Mouse (Mus musculus) adrenal gland (tissue): Measurements from ENCODE around the gene Tlcd1.
"Not testable (repeated sequence)": the region's sequence is repeated elsewhere in the genome, so short reads cannot be mapped to it uniquely, and the experiment has no call there.

Experiments used
- intact Hi-C: fragments of 180-260 bp; cut with DNase I; formaldehyde crosslinking; loops from one replicate; pipeline ENCODE4 v1.15.1; 2025

The Tlcd1 gene

DNA sequence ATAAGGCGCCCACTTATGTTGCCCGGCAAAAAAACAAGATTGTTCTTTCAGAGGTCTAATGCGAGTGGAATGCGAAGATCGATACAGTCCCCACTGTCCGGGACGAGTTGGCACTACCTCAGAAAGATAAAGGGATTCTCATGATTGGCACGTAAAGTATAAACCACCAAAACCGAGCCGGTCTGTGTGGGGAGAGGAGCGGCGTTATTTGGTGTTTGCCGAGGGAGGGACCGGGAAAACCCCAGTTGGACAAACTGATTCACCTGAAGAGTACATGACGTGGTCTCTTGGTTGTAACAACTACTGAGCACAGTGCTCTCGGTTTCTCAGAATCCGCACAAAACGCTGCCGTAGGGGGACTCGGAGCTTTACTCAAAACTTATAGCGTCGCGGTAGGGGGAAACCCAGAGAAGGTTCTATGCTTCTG, 407 bp downstream of the Tlcd1 start:
- intact Hi-C loops = loop anchor here (2.0 to 5.0 kb wide), 2 partner anchors 18 to 120 kb away; no protein-coding TSS in a partner anchor

GRCm38 (mm10) chr11:78177437-78177836, 926 bp downstream of the Tlcd1 start:
- intact Hi-C loops = loop anchor here (2.0 to 5.0 kb wide), 2 partner anchors 19 to 120 kb away; no protein-coding TSS in a partner anchor

DNA sequence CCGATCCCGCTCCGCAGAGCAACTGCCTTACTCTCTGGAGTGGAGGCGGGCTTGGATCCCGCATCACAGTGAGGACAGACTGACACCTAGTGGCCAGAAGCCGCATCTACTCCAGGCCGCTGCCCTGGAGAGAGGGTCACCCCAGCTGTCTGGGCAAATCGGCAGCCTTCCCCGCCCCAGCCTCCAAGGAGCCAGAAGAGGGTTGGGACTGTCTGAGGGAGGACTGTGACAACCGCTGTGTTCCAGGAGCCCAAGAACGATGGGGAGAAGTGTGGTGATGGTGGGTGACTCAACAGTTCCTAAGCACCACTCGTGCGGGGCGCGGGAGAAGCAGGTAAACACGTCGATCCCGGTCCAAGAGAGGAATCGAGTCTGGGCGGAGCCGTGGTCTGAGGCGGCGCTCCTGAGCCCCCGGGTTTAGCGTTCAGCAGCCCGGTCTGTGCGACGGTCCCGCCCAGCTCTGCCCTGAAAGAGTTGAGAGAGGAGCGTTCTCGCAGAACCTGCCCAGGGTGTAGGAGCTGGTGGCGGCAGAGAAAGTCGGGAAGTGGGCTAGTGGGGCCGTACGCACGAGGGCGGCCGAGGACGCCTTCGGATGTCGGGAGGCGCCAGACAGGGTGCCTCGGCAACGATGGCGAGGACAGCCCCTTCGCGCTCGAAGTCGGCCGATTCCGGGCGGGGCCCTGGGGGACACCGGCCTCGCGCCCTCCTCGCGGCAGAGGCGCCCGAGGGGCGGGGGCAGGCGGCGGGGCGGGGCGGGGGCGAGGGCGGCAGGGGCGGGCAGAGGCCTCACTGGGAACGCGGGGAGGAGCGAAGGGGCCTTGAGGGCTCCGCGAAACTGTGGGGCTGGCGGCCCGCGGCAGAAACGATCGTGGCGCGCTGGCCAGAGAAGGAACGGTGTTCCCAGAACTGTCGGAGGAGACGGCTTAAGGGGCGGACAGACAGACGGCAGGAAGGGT, 1.7 kb downstream of the Tlcd1 start:
- intact Hi-C loops = loop anchor here (2.0 to 5.0 kb wide), 2 partner anchors 19 to 121 kb away; no protein-coding TSS in a partner anchor

DNA sequence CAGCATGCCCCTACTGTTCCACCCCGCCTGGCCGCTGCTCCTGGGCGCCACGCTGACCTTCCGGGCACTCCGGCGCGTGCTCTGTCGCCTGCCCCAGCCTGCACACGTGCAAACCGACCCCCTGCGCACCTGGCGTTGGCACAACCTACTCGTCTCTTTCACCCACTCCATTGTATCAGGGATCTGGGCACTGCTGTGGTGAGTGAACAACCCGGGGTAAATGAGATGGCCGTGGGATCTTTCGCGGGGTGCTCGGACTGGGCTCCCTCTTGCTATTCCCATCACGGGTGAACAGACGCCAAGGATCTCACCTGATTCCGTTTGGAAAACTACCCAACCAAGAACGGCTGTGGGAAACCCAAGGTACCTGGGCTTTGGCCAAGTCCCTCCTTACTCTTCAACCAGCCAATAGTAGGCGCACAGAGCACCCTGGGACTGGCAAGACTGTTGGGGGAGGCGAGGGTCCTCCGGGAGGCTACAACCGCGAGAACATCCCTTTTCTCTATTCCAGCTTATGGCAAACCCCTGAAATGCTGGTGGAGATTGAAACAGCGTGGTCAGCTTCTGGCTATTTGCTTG, 2.4 kb downstream of the Tlcd1 start:
- intact Hi-C loops = loop anchor here (5.0 kb wide), 1 partner anchor 122 kb away; no protein-coding TSS in a partner anchor

DNA sequence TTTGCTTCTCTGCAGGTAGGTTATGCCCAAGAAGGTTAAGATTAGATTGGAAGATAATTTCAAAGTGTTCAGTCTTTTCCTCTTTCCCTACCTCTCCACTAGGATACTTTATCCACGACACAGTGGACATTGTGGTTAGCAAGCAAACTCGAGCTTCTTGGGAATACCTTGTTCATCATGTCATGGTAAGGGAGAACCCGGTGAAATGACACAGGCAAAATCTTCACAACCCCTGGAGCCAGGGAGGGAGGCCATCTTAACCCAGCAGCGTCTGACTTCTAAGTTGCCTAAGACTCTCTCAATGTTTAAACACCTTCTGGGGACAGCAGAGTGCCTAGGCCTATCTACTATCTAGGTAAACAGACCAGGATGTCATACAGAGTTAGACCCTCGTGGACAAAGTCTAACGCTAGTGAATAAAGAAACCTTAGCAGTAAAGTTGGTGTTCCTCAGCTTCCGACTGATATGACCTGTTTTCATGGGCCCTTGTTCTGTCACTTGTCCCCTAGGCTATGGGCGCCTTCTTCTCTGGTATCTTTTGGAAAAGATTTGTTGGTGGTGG, 3.0 kb downstream of the Tlcd1 start:
- intact Hi-C loops = loop anchor here (5.0 kb wide), 1 partner anchor 122 kb away; no protein-coding TSS in a partner anchor

DNA sequence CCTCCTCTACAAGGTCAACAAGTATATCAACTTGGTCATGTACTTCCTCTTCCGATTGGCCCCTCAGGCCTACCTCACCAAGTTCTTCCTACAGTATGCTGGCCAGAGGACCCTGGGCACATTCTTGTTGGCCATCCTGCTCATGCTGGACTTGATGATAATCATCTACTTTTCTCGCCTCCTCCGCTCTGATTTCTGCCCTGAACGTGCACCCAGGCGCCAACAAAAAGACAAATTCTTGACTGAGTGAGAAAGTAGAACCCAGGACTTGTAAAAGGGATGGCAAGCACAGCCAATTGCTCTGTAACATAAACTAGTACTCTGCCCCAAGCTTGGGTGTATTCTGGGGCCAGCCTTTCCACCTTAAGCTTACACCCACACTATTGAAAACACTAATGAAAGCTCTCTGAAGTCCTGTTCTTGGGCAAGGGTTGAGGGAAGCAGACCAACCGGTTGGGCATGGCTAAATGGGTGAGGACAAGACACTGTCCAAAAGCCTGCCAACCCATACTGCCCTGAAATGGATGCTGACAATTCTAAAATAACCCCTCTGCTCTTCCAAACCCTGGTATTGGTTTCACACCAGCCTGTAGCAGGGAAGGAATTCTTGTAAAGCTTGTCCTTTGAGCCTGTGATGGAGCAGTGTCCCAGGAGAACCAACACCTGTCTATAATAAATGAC, 3.7 kb downstream of the Tlcd1 start:
- intact Hi-C loops = no loop called here

DNA sequence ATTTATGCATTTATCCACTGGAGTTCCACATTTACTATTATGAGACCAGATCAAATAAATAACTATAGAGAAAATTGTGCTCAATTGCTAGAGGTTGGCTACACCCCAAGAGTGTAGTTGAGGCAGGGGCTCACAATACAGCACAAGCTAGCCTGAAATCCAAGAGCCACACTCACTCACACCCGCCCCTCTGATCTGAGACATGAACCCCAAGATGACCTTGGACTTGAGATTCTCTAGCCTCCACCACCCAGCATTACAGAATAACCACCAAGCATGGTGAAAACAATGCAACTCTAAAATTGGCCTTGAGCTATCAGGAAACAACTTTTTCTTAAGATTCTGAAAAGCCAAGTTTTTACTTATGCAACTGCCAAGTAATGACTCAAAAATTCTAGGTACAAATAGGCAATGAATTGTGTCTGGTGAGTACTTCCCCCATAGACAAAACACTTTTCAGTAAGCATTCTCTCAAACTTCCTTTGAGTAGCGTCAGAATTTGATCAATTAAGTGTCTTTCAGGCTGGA, 5.4 kb downstream of the Tlcd1 start:
- intact Hi-C loops = no loop called here

- intact Hi-C loops = no loop called here
These were observed 5.9 kb downstream of the Tlcd1 start for GRCm38 (mm10) chr11:78182450-78182849.

GRCm38 (mm10) chr11:78182961-78183844, 6.7 kb downstream of the Tlcd1 start, which contains the start of gene Rpl23a:
Rpl23a (minus strand) TSS chr11:78183584.
- intact Hi-C loops = no loop called here

DNA sequence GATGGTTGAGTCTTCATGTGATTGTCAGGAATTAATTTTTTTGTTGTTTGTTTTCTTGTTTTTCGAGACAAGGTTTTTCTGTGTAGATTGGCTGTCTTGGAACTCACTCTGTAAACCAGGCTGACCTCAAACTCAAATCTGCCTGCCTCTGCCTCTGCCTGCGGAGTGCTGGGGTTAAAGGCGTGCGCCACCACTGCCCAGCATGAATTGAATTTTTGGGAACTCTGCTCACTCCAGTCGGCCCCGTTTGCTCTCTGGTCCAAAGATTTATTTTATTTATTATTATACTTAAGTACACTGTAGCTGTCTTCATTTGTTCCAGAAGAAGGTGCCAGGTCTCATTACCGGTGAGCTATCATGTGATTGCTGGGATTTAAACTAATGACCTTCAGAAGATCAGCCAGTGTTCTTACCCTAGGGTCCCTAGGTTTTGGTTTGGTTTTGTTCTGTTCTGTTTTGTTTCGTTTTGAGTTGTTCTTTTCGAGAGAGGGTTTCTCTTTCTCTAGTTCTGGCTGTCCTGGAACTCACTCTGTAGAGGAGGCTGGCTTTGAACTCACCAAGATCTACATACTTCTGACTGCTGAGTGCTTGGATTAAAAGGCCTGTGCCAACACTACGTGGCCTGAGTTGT, 7.5 kb downstream of the Tlcd1 start:
- intact Hi-C loops = no loop called here

DNA sequence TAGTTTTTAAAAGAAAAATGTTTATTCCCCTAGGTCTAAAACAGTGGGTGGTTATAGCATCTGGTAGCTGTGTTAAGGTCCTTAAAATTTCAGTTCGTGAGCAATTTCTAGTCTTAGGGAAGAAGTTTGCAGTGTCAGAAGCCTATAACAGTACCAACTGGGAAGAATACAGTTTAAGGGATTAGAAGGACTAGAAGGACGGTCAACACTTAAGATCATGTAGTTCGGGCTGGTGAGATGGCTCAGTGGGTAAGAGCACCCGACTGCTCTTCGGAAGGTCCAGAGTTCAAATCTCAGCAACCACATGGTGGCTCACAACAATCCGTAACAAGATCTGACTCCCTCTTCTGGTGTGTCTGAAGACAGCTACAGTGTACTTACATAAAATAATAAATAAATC, 8.2 kb downstream of the Tlcd1 start:
- intact Hi-C loops = not testable (repeated sequence)

- intact Hi-C loops = no loop called here
These were observed 12.1 kb downstream of the Tlcd1 start, which contains the start of gene Rab34 for GRCm38 (mm10) chr11:78188331-78189233. Rab34 (plus strand) TSS chr11:78188430.

- intact Hi-C loops = no loop called here
These were observed 12.9 kb downstream of the Tlcd1 start for GRCm38 (mm10) chr11:78189234-78190040.

DNA sequence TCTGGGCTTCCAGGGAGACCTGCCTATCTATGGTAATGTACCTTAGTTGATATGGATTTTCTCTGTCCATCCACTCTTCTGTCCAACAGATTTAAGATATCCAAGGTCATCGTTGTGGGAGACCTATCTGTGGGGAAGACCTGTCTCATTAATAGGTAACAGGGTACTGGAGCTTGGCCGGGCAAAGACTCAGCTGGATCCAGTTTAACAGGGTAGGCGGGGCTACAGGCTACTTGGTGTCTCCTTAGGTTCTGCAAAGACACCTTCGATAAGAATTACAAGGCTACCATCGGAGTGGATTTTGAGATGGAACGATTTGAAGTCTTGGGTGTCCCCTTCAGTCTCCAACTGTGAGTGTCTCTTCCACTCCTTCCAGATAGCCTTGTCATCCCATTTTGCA, 13.5 kb downstream of the Tlcd1 start:
- intact Hi-C loops = no loop called here

DNA sequence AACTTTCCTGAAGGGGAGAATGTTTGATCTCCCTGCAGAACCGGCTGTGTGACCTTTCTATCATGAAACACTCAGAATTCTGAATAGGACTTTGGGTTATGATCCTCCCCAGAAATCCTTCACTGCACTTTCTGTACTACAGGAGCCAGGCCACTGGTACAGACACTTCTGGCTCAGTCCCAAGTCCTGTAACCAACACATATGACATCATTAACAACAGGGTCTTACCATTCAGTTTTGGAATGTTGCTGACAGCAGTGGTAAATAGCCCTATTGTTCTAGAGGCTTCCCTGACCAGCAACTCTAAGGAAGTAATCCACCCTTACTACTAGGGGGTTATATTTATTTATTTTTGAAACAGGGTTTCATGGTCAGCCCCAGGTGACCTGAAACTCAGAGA, 16.6 kb downstream of the Tlcd1 start, which contains the start of gene Proca1:
TSS of gene Proca1 (plus strand) at position 280 of the 400 bp plus-strand sequence.
- intact Hi-C loops = no loop called here

DNA sequence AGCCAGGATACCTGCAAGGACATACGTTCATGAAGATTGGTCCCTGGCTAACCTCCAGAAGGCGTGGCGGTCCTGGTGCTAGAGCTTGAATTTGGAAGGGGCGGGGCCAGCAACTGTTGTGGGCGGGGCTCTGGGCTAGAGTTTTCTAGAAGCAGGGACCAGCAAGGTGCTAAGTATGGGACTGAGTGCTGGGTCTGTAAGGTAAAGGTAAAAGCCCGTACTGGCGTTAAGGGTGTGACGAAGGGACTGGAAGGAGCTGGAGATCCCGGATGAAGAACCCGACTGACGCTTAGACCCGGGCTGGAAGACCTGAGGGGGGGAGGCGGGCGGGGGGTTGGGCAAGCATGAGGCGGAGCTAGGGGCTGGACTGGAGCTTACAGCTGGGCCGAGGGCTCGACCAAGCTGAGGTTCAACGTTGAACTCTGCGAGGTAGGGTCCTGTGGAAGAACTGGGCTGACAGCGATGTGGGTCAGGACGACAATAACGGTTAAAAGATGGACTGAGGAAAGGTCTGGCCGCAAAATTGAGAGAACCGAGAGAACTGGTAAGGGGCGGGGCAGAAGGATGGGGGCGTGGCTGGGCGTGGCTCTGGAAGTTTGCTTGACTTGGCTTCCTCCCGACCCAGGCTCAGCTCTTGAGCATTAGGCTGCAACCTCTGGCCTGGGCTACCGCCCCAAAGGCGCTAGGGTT, 18.0 kb downstream of the Tlcd1 start:
- intact Hi-C loops = no loop called here
